Mouse (Mus musculus) forebrain, embryonic 13.5 days (tissue): ENCODE results near the gene Ovol1. TPM values are rescaled to one million over a fixed set of nuclear protein-coding genes. Genes with fewer than 3 reads are reported as not detected.

Experiments
- ATAC-seq: fragments of 200-750 bp; cut with Nextera tagmentation; 2 replicates; pipeline ENCODE4 v1.8.0; 2017
- H3K27ac ChIP-seq: fragments of 300-500 bp; sonication (generic); 2 replicates; pipeline ENCODE4 v1.5.1; 2015; ENCODE audit warnings: inconsistent platforms, mild to moderate bottlenecking, moderate library complexity
- H3K27me3 ChIP-seq: fragments of 300-500 bp; sonication (generic); 2 replicates; pipeline ENCODE4 v1.6.1; 2015; ENCODE audit warnings: mild to moderate bottlenecking, inconsistent platforms
- H3K36me3 ChIP-seq: fragments of 300-500 bp; sonication (generic); 2 replicates; pipeline ENCODE4 v1.6.1; 2015; ENCODE audit warnings: mild to moderate bottlenecking, inconsistent platforms; ENCODE audit not compliant: poor library complexity, severe bottlenecking
- H3K4me1 ChIP-seq: fragments of 300-500 bp; sonication (generic); 2 replicates; pipeline ENCODE4 v1.6.1; 2015; ENCODE audit warnings: inconsistent platforms
- H3K4me2 ChIP-seq: fragments of 300-500 bp; sonication (generic); 2 replicates; pipeline ENCODE4 v1.6.1; 2015; ENCODE audit warnings: inconsistent platforms, mild to moderate bottlenecking, moderate library complexity
- H3K4me3 ChIP-seq: fragments of 300-500 bp; sonication (generic); 2 replicates; pipeline ENCODE4 v1.5.1; 2015; ENCODE audit warnings: mild to moderate bottlenecking, inconsistent platforms
- H3K9ac ChIP-seq: fragments of 300-500 bp; sonication (generic); 2 replicates; pipeline ENCODE4 v1.6.1; 2015; ENCODE audit warnings: mild to moderate bottlenecking, inconsistent platforms
- H3K9me3 ChIP-seq: fragments of 300-500 bp; sonication (generic); replicated peaks from 2 replicates; pipeline ENCODE4 v1.6.1; 2016; ENCODE audit warnings: inconsistent platforms
- WGBS: fragments of 180-500 bp; shearing (Covaris S2); methylation state at CpG from one replicate; pipeline ENCODE4 v1.1.7; 2015; 5-methylcytosine and 5-hydroxymethylcytosine counted together
- polyA plus RNA-seq: library from polyadenylated mRNA; unstranded; fragments of >200 nt; fragmentation: Nextera tagmentation; extraction: Ambion mirVana; gene quantifications from 2 replicates; pipeline ENCODE4 v1.2.1, GENCODE M21; 2015

Gene Ovol1
- polyA plus RNA-seq, 1 experiment from 2014 or later = 0.06 TPM

DNA sequence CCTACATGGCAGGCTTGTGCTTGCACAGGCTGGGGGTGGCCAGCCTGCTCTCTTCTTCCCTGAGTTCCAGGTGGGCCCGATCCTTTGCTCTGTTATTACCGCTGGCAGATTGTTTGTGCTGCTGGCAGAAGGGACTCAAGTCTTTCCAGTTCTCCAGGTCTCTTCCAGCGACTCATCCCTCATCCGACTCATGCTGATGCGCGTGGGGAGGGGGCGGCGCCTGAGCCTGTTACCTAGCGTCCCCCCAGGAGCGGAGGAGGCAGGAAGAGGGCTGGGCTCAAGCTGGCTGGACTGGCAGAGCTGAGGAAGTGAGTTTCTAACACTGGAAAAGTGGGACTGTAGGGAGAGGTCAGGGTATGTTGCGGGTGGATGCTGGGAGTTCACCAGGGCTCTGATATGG, 16.4 kb downstream of the Ovol1 start:
- H3K9ac ChIP-seq = no peak overlapping the region
- H3K36me3 ChIP-seq = no peaks in the 10 kb centered on the region
- no peak for ATAC-seq
- WGBS = 63% methylated on average over 11 of the region's 11 CpGs
- no peak overlapping the region for H3K27ac ChIP-seq
- no peaks in the 10 kb centered on the region for H3K9me3 ChIP-seq
- no peak overlapping the region for H3K4me3 ChIP-seq
- no peaks in the 10 kb centered on the region for H3K4me1 ChIP-seq
- no peak overlapping the region for H3K4me2 ChIP-seq
- no peaks in the 10 kb centered on the region for H3K27me3 ChIP-seq

DNA sequence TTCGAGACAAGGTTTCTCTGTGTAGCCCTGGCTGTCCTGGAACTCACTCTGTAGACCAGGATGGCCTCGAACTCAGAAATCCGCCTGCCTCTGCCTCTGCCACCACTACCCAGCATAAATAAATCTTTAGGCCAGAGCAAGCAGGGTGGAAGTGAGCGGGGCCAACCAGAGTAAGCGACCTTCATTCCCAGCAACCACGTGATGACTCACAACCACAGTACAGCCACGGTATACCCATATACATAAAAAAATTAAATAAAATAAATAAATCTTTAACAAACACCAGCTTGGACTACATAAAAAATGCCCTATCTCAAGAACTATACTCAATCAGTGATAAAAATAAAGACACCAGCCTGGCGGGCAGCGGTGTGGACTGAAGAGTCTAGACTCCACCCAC, 17.1 kb downstream of the Ovol1 start:
- Histone ChIP-seq H3K27ac (no peak overlapping the region), H3K4me3 (no peak overlapping the region), H3K9me3 (no peaks in the 10 kb centered on the region), H3K4me1 (no peaks in the 10 kb centered on the region), H3K9ac (no peak overlapping the region), H3K27me3 (no peaks in the 10 kb centered on the region), H3K36me3 (no peaks in the 10 kb centered on the region), H3K4me2 (no peak overlapping the region)
- 93% methylated on average over 9 of the region's 9 CpGs for WGBS
- ATAC-seq = no peak

DNA sequence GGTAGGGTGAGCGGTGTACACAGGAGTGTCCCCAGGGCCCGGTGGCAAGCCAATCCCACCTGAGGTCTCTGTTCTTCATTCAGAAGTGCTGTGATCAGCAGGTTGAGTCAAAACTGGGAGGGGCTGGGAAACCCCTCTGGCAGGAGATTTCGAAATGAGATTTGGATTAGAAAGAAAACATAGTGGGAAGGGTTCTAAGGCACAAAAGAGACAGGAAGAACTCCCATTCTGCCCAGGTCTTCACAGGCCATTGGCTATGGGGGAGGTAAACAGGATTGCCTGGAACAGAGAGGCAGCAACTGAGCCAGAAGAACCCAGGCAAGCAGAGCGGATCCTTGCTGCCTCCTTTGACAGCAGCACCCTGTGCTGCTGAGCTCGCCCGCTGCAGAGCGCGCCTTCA, 21.7 kb downstream of the Ovol1 start:
- H3K9ac ChIP-seq = no peak overlapping the region
- H3K4me2 ChIP-seq = no peak overlapping the region
- 63% methylated on average over 8 of the region's 8 CpGs for WGBS

DNA sequence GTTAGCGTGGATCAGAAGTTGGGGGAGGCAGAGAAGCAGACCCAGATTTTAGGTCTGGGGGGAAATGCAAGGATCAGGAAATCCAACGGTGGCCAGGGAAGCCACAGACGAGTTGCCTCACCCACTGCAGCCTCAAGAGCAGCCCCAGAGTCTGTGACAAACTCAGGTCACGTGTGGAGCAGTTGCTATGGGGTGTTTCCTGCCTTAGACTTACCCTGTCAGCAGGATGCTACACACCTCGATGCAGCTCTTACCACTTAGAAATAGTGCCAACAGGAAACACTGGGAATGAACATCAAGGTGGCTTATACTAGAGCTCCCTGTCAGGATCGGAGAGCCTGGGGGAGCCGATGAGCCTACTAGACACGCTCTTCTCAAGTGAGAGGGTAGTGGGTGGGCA, 27.9 kb downstream of the Ovol1 start:
- WGBS = 80% methylated on average over 8 of the region's 8 CpGs
- Histone ChIP-seq H3K4me1 (peaks cover 14% of the 10 kb centered on the region), H3K36me3 (no peaks in the 10 kb centered on the region), H3K9ac (no peak overlapping the region), H3K27me3 (peaks cover 10% of the 10 kb centered on the region; the same call in 1 of the 2 replicates), H3K4me2 (no peak overlapping the region), H3K4me3 (no peak overlapping the region), H3K9me3 (no peaks in the 10 kb centered on the region), H3K27ac (no peak overlapping the region)
- ATAC-seq = no peak

More for the DNA sequence above, 21.7 kb downstream of the Ovol1 start:
- no peaks in the 10 kb centered on the region for H3K36me3 ChIP-seq
- no peak overlapping the region for H3K27ac ChIP-seq
- H3K4me3 ChIP-seq = no peak overlapping the region
- H3K9me3 ChIP-seq = no peaks in the 10 kb centered on the region
- H3K4me1 ChIP-seq = no peaks in the 10 kb centered on the region
- H3K27me3 ChIP-seq = no peaks in the 10 kb centered on the region
- no peak for ATAC-seq

DNA sequence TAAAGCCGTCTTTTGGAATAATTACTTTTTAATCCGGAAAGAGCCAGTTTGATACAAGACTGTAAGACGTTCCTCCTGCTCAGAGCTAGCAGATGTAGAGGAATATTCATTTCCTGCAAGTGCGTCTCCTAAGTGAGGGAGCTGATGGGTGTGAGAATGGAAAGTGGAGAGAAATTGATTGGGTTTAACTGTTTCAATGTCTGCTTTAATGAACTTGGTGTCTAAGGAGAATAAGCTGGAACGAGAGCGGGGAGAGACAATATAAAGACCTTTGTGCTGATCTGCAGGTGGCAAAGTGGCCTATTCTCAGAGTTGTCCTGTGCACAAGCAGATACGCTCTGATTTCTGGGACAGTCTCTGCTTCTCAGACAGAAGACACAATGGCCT, 30.3 kb downstream of the Ovol1 start:
- H3K36me3 ChIP-seq = no peaks in the 10 kb centered on the region
- H3K27me3 ChIP-seq = peaks cover 10% of the 10 kb centered on the region; the same call in 1 of the 2 replicates
- no peak overlapping the region for H3K4me3 ChIP-seq
- H3K27ac ChIP-seq = no peak overlapping the region
- ATAC-seq = no peak
- no peak overlapping the region; the same call in 1 of the 2 replicates for H3K9ac ChIP-seq
- no peaks in the 10 kb centered on the region for H3K9me3 ChIP-seq
- H3K4me1 ChIP-seq = peaks cover 14% of the 10 kb centered on the region
- WGBS = 8% methylated on average over 7 of the region's 7 CpGs
- peak overlapping the region; percentile 43; the same call in 1 of the 2 replicates for H3K4me2 ChIP-seq

DNA sequence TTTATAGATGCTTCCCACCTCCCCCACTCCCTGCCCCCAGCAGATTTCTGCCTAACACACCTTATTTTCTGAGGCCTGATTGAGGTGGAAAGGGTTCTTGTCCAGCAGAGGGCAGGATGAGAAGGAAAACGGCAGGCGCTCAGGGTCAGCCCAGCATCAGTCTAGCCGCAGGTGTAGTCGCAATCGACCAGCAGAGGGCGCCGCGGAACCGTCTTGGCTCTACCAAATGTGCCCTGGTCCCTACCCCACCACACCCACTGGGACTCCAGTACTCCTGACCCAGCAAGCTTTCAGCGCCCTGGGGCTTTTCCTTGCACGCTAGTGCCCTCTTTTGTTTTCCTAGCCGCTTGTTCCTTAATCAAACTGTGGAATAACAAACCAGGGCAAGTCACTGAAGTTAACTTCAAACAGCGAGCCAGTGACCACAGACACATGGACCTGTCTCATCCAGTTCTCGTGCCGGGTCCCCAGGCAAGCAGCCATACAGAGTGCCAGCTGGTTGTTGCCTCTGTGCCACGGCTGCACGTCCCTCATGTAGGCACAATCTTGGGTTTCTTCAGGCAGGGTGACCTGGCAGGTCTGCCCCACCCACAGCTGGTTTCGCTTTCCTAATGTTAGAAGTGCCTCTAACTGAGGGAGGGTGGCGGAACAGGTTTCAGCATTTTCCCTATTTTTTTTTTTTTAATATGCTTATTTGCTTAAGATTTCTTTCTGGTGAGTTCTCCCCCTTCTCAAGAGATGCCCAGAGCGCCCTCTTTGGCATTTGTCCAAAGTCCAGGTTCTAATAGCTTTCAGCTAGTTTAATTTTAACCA, 30.9 kb downstream of the Ovol1 start:
- no peak overlapping the region for H3K27ac ChIP-seq
- peak overlapping the region; percentile 43 for H3K4me2 ChIP-seq
- peak; percentile 82; the same call in 1 of the 2 replicates for ATAC-seq
- WGBS = 8% methylated on average over 20 of the region's 20 CpGs
- H3K4me3 ChIP-seq = no peak overlapping the region
- H3K36me3 ChIP-seq = no peaks in the 10 kb centered on the region
- peak overlapping the region; percentile 8; the same call in 1 of the 2 replicates for H3K9ac ChIP-seq
- H3K4me1 ChIP-seq = peaks cover 14% of the 10 kb centered on the region
- no peaks in the 10 kb centered on the region for H3K9me3 ChIP-seq
- peaks cover 10% of the 10 kb centered on the region; the same call in 1 of the 2 replicates for H3K27me3 ChIP-seq

DNA sequence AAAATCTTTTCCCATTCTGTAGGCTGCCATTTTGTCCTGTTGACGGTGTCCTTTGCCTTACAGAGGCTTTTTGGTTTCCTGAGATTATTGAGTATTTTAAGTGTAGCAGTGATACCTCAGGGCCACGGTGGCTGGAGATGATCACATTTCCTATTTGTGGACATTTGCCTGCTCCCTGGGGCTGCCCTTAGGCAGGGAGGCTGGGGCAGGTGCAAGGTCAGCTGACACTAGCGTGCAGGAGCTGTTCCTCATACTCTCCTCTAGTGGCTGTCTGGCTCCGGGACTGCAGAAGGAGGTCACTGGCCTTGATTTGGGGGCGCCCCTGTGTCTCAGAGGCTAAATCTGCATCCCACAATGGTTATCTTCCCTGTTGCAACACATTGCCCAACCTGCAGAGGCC, 35.2 kb downstream of the Ovol1 start:
- no peak overlapping the region for H3K27ac ChIP-seq
- H3K9ac ChIP-seq = no peak overlapping the region
- no peak overlapping the region for H3K4me2 ChIP-seq
- no peak for ATAC-seq
- 74% methylated on average over 5 of the region's 5 CpGs for WGBS
- H3K4me3 ChIP-seq = no peak overlapping the region
- H3K27me3 ChIP-seq = no peaks in the 10 kb centered on the region
- H3K36me3 ChIP-seq = no peaks in the 10 kb centered on the region
- H3K4me1 ChIP-seq = peaks cover 10% of the 10 kb centered on the region
- no peaks in the 10 kb centered on the region for H3K9me3 ChIP-seq

DNA sequence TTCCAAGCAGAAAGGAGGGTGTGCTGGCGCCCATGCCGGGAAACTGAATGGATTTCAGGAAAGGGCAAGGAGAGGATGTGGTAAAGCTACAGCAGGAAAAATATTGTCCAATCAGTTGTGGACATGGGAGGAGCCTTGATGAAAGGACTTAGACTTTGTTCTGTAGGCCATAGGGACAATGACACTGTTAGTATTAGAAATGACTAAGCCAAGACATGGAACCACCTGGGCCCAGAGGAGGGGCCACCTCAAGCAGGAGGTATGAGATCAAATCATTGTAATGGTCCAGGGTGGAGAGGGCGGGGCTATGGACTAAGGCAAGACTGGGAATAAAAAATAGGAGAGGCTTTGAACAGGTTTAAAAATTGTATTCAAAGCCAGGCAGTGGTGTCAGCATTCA, 41.7 kb downstream of the Ovol1 start:
- no peak for ATAC-seq
- H3K4me3 ChIP-seq = no peak overlapping the region
- H3K9ac ChIP-seq = no peak overlapping the region
- H3K9me3 ChIP-seq = no peaks in the 10 kb centered on the region
- no peak overlapping the region for H3K4me2 ChIP-seq
- no peaks in the 10 kb centered on the region for H3K27me3 ChIP-seq
- no peaks in the 10 kb centered on the region for H3K4me1 ChIP-seq
- 93% methylated on average over 3 of the region's 3 CpGs for WGBS
- no peaks in the 10 kb centered on the region for H3K36me3 ChIP-seq
- no peak overlapping the region for H3K27ac ChIP-seq

- Histone ChIP-seq H3K9me3 (no peaks in the 10 kb centered on the region), H3K4me2 (no peak overlapping the region), H3K9ac (no peak overlapping the region), H3K4me3 (no peak overlapping the region), H3K27me3 (no peaks in the 10 kb centered on the region), H3K4me1 (peaks cover 7% of the 10 kb centered on the region), H3K27ac (no peak overlapping the region), H3K36me3 (no peaks in the 10 kb centered on the region)
- 80% methylated on average over 8 of the region's 8 CpGs for WGBS
- no peak for ATAC-seq
Observed at GRCm38 (mm10) chr19:5516906-5517505, 43.4 kb downstream of the Ovol1 start.

DNA sequence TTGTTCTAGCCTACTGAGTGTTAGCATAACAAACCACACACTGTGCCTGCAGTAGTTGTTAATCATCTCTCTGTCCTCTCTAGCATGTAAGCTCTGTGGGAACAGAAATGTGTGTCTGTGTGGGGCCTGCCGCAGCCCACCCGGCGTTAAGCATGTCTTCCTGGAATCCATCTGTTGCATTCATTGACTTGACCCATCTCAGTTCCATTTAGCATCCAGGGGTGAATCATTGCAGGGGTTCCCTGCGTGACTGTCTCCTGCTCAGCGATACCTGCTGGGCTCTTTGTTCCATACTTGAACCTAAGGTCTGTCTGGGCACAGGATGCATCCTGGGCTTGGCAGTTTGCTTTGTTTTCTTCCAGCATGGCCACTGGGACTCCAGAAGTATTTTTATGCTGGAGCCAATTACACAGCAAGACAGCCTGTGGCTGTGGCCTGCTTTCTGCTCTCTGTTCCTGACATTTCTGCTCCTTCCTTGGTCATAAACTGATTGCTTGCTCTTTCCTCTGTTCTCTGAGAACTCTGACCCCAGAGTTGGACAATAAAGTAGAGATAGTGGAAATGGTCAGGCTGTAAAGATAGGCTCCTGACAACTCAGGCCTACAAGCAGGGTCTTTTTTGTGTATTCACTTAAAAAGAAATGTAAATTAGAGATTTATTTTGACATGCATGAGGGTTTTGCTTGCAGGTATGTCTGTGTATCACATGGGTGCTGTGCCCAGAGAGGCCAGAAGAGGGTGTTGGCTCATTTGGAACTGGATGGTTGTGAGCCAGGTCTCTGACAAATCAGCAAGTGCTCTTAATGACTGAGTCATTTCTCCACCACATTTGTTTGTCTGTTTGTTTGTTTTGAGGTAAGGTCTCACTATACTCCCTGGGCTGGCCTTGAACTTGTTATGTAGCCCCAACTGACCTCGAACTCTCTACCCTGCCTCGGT, 44.3 kb downstream of the Ovol1 start:
- Histone ChIP-seq H3K36me3 (no peaks in the 10 kb centered on the region), H3K4me2 (no peak overlapping the region), H3K9ac (no peak overlapping the region), H3K27me3 (no peaks in the 10 kb centered on the region), H3K4me3 (no peak overlapping the region), H3K4me1 (peaks cover 10% of the 10 kb centered on the region), H3K9me3 (no peaks in the 10 kb centered on the region), H3K27ac (no peak overlapping the region)
- 77% methylated on average over 7 of the region's 7 CpGs for WGBS
- no peak for ATAC-seq

GRCm38 (mm10) chr19:5513005-5513349, 47.5 kb downstream of the Ovol1 start:
- Histone ChIP-seq H3K27me3 (no peaks in the 10 kb centered on the region), H3K4me3 (no peak overlapping the region), H3K9ac (no peak overlapping the region), H3K9me3 (0 out of 2 replicates have a peak, but pooled peaks cover 4% of the 10 kb centered on the region), H3K27ac (no peak overlapping the region), H3K36me3 (no peaks in the 10 kb centered on the region), H3K4me2 (no peak overlapping the region), H3K4me1 (peaks cover 23% of the 10 kb centered on the region)
- ATAC-seq = no peak
- WGBS = 85% methylated on average over 3 of the region's 3 CpGs
